Mouse (Mus musculus) ES-Bruce4 (cell line): ENCODE results near the gene Wfdc1.

Experiments
- CTCF ChIP-seq: IDR thresholded peaks from one replicate; pipeline ENCODE4 v1.8.1; 2011; ENCODE audit warnings: low read depth, low read length
- EP300 ChIP-seq: IDR thresholded peaks from 2 replicates; pipeline ENCODE4 v1.6.1; 2011; ENCODE audit warnings: low read depth, low read length; ENCODE audit not compliant: insufficient read depth

DNA sequence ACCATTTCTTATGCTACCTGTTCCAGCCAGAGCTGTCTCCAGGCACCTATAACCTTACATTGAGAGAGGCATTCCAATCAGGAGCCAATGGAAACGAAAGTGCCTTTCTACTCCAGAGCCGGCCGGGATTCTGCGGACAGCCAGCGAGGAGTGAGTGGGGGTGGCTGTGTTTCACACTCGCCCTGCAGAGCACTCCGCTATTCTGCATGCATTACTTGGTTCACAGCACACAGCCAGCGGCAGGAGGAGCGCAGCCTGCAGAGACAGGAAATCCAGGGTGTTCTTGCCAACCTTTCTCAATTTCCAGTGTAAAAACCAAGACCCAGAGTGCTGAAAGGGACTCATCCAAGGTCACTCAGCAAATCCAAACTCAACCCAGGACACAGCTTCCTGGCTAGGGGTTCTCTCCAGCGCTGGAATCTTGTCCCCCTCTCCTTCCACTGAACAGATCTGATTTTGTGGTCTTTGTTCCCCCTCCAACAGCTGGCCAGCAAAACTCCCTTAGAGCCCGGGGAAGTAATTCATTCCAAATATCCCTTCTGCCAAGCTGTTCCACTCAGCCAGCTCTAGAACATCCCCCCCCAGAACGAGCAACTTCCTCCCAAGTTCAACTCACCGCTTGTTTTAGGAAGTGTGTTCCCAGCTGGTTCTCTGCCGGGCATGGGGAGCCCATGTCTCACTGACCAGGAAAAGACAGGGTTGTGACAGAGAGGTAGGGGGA, 31.4 kb upstream of the Wfdc1 start:
- no peak for TF ChIP-seq CTCF
- no peak for TF ChIP-seq EP300
